Mouse (Mus musculus) small intestine, adult 2 months (tissue): ENCODE results near the gene Fbxo36. TPM values are rescaled to one million over a fixed set of nuclear protein-coding genes. Genes with fewer than 3 reads are reported as not detected.

Source experiments
- H3K27ac ChIP-seq: fragments of 200-500 bp; 2 replicates; pipeline ENCODE4 v1.5.1; 2012; ENCODE audit warnings: low read depth, low read length, control low read depth, inconsistent platforms; ENCODE audit not compliant: insufficient read depth
- H3K27me3 ChIP-seq: fragments of 200-500 bp; 2 replicates; pipeline ENCODE4 v1.6.1; 2012; ENCODE audit warnings: mild to moderate bottlenecking, moderate library complexity, low read length, inconsistent platforms; ENCODE audit not compliant: control insufficient read depth, insufficient read depth
- H3K36me3 ChIP-seq: fragments of 200-500 bp; 2 replicates; pipeline ENCODE4 v1.6.1; 2012; ENCODE audit warnings: mild to moderate bottlenecking, low read length, control low read depth, inconsistent platforms; ENCODE audit not compliant: control insufficient read depth, insufficient read depth
- H3K4me1 ChIP-seq: fragments of 200-500 bp; 2 replicates; pipeline ENCODE4 v1.6.1; 2012; ENCODE audit warnings: low read length, inconsistent platforms, mixed read lengths; ENCODE audit not compliant: control insufficient read depth, insufficient read depth, insufficient read length
- H3K4me3 ChIP-seq: fragments of 200-500 bp; 2 replicates; pipeline ENCODE4 v1.5.1; 2012; ENCODE audit warnings: low read depth, mild to moderate bottlenecking, control low read depth, inconsistent platforms, low read length, moderate library complexity
- CTCF ChIP-seq: fragments of 200-500 bp; IDR thresholded peaks from 2 replicates; pipeline ENCODE4 v1.5.1; 2012; ENCODE audit warnings: low read depth, mild to moderate bottlenecking, control low read depth, inconsistent platforms, low read length, moderate library complexity, mixed read lengths; ENCODE audit not compliant: insufficient replicate concordance, insufficient read length; ENCODE audit errors: extremely low read depth
- POLR2A ChIP-seq: fragments of 200-500 bp; IDR thresholded peaks from 2 replicates; pipeline ENCODE4 v1.6.1; 2012; ENCODE audit warnings: low read depth, mild to moderate bottlenecking, control low read depth, inconsistent platforms, low read length, moderate library complexity
- WGBS: fragments of 180-500 bp; shearing (Covaris S2); methylation state at CpG from one replicate; pipeline ENCODE4 v1.1.7; 2018; 5-methylcytosine and 5-hydroxymethylcytosine counted together
- polyA plus RNA-seq: library from polyadenylated mRNA; depleted of rRNA; stranded (reverse); fragments of >200 nt; gene quantifications from 2 replicates; pipeline ENCODE4 v1.2.3, GENCODE M21; 2012

Fbxo36 gene
- polyA plus RNA-seq, 1 experiment = 3.1 TPM

DNA sequence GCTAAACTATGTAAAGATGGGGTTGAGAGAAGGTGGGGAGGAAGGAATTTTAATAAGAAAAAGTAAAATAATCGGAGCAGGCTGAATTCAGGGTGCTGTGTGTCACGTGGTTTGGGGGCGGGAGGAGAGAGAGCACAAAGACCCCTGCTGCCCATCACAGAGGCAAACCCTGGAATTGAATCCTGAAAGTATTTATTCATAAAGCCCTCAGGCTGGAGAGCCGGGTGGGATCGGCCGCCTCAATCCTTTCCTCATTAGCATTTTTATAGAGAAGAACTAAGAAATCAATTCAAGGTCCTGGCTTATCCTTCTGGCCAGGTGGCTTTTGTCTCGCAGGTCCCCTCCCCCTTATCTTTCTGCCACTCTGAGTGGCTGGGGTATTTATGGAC, 50.4 kb downstream of the Fbxo36 start:
- H3K27me3 ChIP-seq = no peaks in the 10 kb centered on the region
- no peak overlapping the region for H3K27ac ChIP-seq
- H3K4me3 ChIP-seq = no peak overlapping the region
- no peaks in the 10 kb centered on the region for H3K4me1 ChIP-seq
- 59% methylated on average over 7 of the region's 7 CpGs for WGBS
- TF ChIP-seq CTCF (no peak), POLR2A (no peak)
- no peaks in the 10 kb centered on the region for H3K36me3 ChIP-seq

DNA sequence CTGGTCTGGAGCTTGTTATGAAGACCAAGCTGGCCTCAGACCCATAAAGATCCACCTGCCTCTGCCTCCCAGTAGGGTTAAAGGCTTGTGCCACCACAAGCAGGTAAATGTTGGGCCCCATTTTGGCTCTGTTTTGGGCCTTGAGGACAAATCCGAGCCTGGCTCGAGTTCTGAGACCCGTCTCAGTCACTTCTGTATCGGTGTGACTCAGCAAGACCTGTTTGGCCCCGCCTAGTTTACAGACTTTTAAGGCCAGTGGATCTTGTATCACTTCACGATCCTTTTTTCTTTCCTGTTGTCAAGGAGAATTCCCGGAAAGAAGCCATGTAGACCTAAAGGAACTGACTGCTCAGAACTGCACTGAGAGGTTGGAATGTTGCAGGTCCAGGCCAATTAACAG, 50.9 kb downstream of the Fbxo36 start:
- WGBS = 75% methylated on average over 7 of the region's 7 CpGs
- no peak for TF ChIP-seq POLR2A
- no peak for TF ChIP-seq CTCF
- Histone ChIP-seq H3K4me3 (no peak overlapping the region), H3K36me3 (no peaks in the 10 kb centered on the region), H3K27ac (no peak overlapping the region), H3K27me3 (no peaks in the 10 kb centered on the region), H3K4me1 (no peaks in the 10 kb centered on the region)

DNA sequence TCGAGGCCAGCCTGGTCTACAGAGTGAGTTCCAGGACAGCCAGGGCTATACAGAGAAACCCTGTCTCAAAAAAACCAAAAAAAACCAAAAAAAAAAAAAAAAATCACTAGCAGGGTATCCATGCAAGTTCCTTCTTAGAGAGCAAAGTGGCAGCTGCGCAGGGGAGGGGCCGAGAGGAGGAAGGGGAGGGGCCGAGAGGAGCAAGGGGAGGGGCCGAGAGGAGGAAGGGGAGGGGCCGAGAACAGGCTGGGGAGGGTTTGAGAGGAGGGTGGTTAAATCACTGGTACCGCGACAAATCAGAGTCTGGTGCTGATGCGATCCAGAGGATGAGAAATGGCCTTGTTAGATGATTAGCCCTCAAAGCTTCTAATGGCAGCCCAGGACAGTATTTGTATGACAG, 52.1 kb downstream of the Fbxo36 start:
- WGBS = 80% methylated on average over 9 of the region's 9 CpGs
- no peaks in the 10 kb centered on the region for H3K27me3 ChIP-seq
- H3K36me3 ChIP-seq = no peaks in the 10 kb centered on the region
- no peaks in the 10 kb centered on the region for H3K4me1 ChIP-seq
- TF ChIP-seq POLR2A (no peak), CTCF (no peak)
- H3K4me3 ChIP-seq = no peak overlapping the region
- no peak overlapping the region for H3K27ac ChIP-seq

DNA sequence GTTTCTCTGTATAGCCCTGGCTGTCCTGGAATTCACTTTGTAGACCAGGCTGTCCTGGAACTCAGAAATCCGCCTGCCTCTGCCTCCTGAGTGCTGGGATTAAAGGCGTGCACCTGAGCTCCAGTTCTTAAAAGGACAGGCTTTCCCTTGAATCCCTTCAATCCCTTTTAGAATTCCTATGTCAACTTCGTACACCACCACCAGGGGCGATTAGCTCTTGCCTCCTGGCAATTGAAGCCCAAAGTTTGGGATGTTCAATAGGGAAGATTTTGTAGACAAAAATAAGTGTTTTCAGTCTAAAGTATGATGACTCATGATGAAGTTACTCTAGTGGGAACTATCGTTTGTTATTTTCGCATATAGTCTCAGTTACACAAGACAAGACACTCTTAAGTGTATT, 57.7 kb downstream of the Fbxo36 start:
- WGBS = 82% methylated on average over 6 of the region's 6 CpGs
- no peaks in the 10 kb centered on the region for H3K4me1 ChIP-seq
- TF ChIP-seq CTCF = no peak
- TF ChIP-seq POLR2A = no peak

DNA sequence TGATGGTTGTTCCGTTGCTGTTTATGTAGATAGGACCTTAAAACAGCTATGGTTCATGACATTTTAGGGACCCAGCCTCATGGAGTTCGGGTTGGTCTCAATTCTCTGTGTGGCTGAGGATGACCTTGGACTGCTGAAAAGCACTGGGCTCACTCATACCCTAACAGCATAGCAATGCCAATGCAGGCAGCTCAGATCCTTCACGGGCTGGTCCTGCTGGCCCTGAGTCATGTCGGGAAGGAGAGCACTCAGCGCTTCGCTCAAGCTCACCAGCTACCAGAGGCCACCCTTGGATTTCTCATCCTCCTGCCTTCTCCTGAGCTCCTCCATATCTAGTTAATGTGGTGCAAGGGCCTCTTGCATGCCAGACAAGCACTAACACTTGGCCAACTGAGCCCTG, 59.5 kb downstream of the Fbxo36 start:
- TF ChIP-seq CTCF (no peak), POLR2A (no peak)
- no peak overlapping the region for H3K4me3 ChIP-seq
- H3K27ac ChIP-seq = no peak overlapping the region
- H3K4me1 ChIP-seq = no peaks in the 10 kb centered on the region
- WGBS = 92% methylated on average over 6 of the region's 6 CpGs
- H3K36me3 ChIP-seq = no peaks in the 10 kb centered on the region
- no peaks in the 10 kb centered on the region for H3K27me3 ChIP-seq

More for the DNA sequence above, 57.7 kb downstream of the Fbxo36 start:
- H3K27me3 ChIP-seq = no peaks in the 10 kb centered on the region
- no peaks in the 10 kb centered on the region for H3K36me3 ChIP-seq
- H3K4me3 ChIP-seq = no peak overlapping the region
- no peak overlapping the region for H3K27ac ChIP-seq

DNA sequence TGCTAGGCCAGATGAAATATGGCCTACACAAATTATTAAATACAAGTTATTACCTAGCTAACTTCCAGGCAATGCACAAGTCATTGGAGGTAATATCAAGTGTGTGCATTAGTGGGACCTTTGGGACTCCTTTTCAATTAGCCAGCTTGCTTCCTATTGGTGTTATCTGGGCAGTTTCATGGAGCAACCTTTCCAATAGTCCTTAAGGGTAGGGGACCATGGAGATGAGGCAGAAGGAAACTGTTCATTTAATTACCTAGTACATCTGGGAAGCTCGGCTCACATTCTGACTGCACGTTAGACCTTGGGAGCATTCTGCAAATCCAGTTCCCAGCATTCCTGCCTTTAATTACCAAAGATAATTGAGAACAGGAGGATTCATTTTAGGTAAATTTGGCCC, 64.8 kb downstream of the Fbxo36 start:
- H3K4me1 ChIP-seq = no peaks in the 10 kb centered on the region
- TF ChIP-seq POLR2A = no peak
- no peak overlapping the region for H3K27ac ChIP-seq
- H3K36me3 ChIP-seq = no peaks in the 10 kb centered on the region
- no peaks in the 10 kb centered on the region for H3K27me3 ChIP-seq
- H3K4me3 ChIP-seq = no peak overlapping the region
- WGBS = 90% methylated on average over 2 of the region's 2 CpGs

DNA sequence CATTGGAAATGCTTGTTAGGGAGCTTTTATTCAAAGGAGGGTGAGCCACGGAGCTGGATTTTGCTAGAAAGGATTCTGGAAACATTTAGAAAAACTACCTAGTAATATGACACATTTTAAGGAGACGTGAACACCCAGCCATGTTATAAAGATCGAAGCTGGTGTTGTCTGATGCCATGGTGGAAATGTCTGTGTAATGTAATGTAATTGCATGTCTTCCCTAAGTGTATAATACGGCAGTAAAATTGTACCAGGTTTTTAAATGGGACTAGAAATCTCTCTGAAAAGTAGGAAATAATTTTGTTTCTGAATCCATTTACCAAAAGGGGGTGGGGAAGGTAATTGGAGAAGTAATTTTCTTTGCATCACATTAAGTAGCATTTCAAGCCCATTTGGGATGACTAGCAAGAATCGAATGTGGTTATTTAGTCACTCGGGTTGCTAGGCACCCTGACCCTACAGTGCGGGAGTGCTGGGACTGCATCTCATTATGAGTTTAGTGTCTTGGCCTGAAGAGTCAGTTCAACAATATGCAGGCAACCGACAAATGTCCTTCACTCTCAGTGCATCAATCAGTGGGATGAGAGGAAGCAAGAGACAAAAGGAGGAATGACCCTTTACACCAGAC, 70.7 kb downstream of the Fbxo36 start:
- TF ChIP-seq POLR2A (no peak), CTCF (no peak)
- H3K36me3 ChIP-seq = no peaks in the 10 kb centered on the region
- no peak overlapping the region for H3K27ac ChIP-seq
- no peaks in the 10 kb centered on the region for H3K4me1 ChIP-seq
- no peak overlapping the region for H3K4me3 ChIP-seq
- 80% methylated on average over 8 of the region's 8 CpGs for WGBS
- no peaks in the 10 kb centered on the region for H3K27me3 ChIP-seq
